Mouse (Mus musculus) liver, embryonic 14.5 days (tissue): ENCODE measurements around the gene D630039A03Rik.

Experiments used
- CTCF ChIP-seq: IDR thresholded peaks from 2 replicates; pipeline ENCODE4 v1.5.1; 2016; ENCODE audit warnings: antibody characterized with exemption, low read depth, control low read depth
- EP300 ChIP-seq: IDR thresholded peaks from 2 replicates; pipeline ENCODE4 v1.6.1; 2016; ENCODE audit warnings: antibody characterized with exemption, low read depth

DNA sequence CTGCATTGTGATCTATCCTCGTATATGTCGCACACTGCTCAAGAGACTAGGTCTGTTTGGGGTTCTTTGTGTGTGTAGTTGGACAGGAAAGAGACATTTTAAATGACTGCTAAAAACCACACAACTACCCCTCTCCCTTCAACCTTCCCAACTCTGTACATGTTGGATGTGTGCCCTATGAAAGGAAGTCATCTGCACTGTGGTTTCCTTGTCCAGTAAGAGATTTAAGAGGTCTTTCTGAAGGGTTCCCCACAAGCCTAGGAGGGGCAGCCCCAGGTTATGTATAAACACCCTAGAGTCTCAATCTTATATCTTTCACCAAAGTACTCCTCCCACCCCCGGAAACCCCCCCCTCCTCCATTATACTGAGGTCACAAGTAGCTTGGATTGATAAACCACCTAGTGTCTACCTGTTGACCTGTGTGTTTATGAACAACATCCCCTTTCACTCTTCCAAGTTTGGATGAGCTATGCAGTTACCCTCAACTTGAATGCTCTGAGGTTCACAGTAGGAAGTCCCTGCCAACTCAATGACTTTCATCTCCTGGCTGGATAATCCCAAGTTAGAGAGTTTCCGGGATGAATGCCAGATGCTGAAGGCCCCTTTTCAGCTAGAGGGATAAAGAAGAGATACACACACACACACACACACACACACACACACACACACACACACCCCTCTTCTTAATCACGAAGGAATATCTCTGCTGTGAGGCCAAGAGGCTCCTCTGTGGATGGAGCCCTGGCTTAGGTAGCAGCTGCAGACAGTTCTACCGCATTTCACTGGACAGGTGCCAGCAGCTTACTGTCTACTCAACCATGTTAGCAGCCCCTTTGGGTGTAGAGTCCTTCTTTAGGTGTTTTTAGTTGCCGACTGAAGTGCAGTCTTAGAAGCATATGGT, 32.3 kb downstream of the D630039A03Rik start:
- TF ChIP-seq CTCF (no peak), EP300 (no peak)
